Mouse (Mus musculus) hindbrain, embryonic 16.5 days (tissue): Measurements from ENCODE around the gene Ccdc91. TPM values are rescaled to one million over a fixed set of nuclear protein-coding genes. Genes with fewer than 3 reads are reported as not detected.

Source experiments
- ATAC-seq: fragments of 200-750 bp; cut with Nextera tagmentation; 2 replicates; pipeline ENCODE4 v1.8.0; 2017; ENCODE audit warnings: moderate TSS enrichment, moderate library complexity
- H3K27ac ChIP-seq: fragments of 300-500 bp; sonication (generic); 2 replicates; pipeline ENCODE4 v1.5.1; 2014; ENCODE audit warnings: low read depth, mild to moderate bottlenecking, control low read depth, low read length, moderate library complexity
- H3K27me3 ChIP-seq: fragments of 300-500 bp; sonication (generic); replicated peaks from 2 replicates; pipeline ENCODE4 v1.6.1; 2014; ENCODE audit warnings: low read length; ENCODE audit not compliant: control insufficient read depth, insufficient read depth
- H3K36me3 ChIP-seq: fragments of 300-500 bp; sonication (generic); 2 replicates; pipeline ENCODE4 v1.6.1; 2014; ENCODE audit warnings: mild to moderate bottlenecking, low read length, moderate library complexity, mixed read lengths; ENCODE audit not compliant: control insufficient read depth, insufficient read depth
- H3K4me1 ChIP-seq: fragments of 300-500 bp; sonication (generic); 2 replicates; pipeline ENCODE4 v1.6.1; 2014; ENCODE audit warnings: low read depth, low read length; ENCODE audit not compliant: control insufficient read depth, insufficient read depth
- H3K4me2 ChIP-seq: fragments of 300-500 bp; sonication (generic); 2 replicates; pipeline ENCODE4 v1.6.1; 2014; ENCODE audit warnings: mild to moderate bottlenecking, low read length, control low read depth, moderate library complexity
- H3K4me3 ChIP-seq: fragments of 300-500 bp; sonication (generic); 2 replicates; pipeline ENCODE4 v1.5.1; 2014; ENCODE audit warnings: mild to moderate bottlenecking, low read length, control low read depth, moderate library complexity
- H3K9ac ChIP-seq: fragments of 300-500 bp; sonication (generic); 2 replicates; pipeline ENCODE4 v1.6.1; 2014; ENCODE audit warnings: low read depth, mild to moderate bottlenecking, control low read depth, low read length, moderate library complexity
- H3K9me3 ChIP-seq: fragments of 300-500 bp; sonication (generic); 2 replicates; pipeline ENCODE4 v1.6.1; 2014; ENCODE audit warnings: mild to moderate bottlenecking, low read length, moderate library complexity; ENCODE audit not compliant: control insufficient read depth
- WGBS: fragments of 180-500 bp; shearing (Covaris S2); extraction: QIAGEN DNeasy Blood & Tissue Kit; methylation state at CpG from one replicate; pipeline ENCODE4 v1.1.7; 2014; 5-methylcytosine and 5-hydroxymethylcytosine counted together
- polyA plus RNA-seq: library from polyadenylated mRNA; unstranded; fragments of >200 nt; fragmentation: Nextera tagmentation; extraction: Ambion mirVana; gene quantifications from 2 replicates; pipeline ENCODE4 v1.2.1, GENCODE M21; 2015

The Ccdc91 gene
- polyA plus RNA-seq, 1 experiment from 2014 or later: 49.2 TPM

DNA sequence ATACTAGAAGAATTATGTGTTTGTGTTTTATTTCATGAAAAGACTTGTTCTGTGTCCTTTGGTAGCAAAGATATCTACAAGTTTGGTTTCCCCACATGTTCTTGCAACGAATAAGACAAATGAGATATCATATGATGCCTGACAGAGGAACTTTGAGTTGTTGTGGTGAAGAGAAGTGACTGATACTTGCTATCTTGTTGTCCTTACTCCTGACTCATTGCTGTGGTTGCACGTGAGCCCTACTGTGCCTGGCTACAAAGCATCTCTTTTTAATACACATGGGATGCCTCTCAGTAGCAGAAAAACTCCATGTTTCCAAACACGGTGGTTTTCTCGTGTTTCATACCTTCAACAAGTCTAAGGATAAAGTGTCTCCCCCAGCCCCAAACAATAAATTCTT, 186.2 kb downstream of the Ccdc91 start:
- Histone ChIP-seq H3K4me3 (no peak overlapping the region), H3K9ac (no peak overlapping the region), H3K27me3 (no peaks in the 10 kb centered on the region), H3K36me3 (no peaks in the 10 kb centered on the region), H3K9me3 (no peaks in the 10 kb centered on the region), H3K4me2 (no peak overlapping the region), H3K27ac (no peak overlapping the region), H3K4me1 (no peaks in the 10 kb centered on the region)
- no peak for ATAC-seq
- 81% methylated on average over 4 of the region's 4 CpGs for WGBS

DNA sequence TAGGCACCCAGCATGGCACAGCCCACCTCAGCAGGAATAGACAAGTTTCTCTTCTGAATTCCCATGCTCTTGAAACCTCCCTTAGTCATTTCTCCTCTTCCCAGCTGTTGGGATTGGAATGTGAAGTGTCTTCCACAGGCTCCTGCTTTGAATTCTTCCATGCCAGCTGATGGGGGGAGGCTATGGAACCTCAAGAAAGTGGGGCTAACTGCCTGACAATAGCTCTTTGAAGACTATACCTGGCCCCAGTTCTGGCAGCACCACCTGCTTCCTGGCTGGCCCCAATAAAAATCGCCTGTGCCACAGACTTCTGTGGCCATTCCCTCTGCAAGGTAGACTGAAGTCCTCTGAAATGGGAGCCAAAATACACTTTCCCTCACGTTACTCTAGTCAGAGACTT, 187.0 kb downstream of the Ccdc91 start:
- no peaks in the 10 kb centered on the region for H3K27me3 ChIP-seq
- H3K9ac ChIP-seq: no peak overlapping the region
- no peaks in the 10 kb centered on the region for H3K9me3 ChIP-seq
- no peak overlapping the region for H3K27ac ChIP-seq
- H3K36me3 ChIP-seq: no peaks in the 10 kb centered on the region
- no peaks in the 10 kb centered on the region for H3K4me1 ChIP-seq
- H3K4me2 ChIP-seq: no peak overlapping the region
- no peak for ATAC-seq
- no peak overlapping the region for H3K4me3 ChIP-seq
- WGBS: 82% methylated on average over 2 of the region's 2 CpGs

DNA sequence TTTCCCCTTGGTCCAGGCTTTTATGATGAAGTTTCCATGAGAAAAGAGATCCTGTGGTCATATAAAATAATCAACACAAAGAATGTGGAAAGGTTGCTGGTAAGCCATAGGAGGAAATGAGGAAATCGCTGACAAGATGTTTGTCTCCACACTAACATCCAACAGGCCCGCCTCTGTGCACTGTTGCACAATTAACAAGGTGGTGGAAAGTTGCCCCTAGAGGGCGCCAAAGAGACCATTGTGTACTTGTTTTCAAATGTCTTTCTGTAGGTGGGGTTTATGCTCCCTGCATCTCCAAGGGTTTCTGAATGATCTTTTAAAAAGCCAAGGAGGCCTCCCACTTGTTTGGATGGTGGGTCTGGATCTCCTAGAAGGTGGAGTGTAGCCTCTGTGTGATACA, 188.7 kb downstream of the Ccdc91 start:
- no peak for ATAC-seq
- H3K36me3 ChIP-seq: no peaks in the 10 kb centered on the region
- no peak overlapping the region for H3K9ac ChIP-seq
- H3K4me2 ChIP-seq: no peak overlapping the region
- no peaks in the 10 kb centered on the region for H3K4me1 ChIP-seq
- no peak overlapping the region for H3K27ac ChIP-seq
- 52% methylated on average over 3 of the region's 3 CpGs for WGBS
- H3K9me3 ChIP-seq: no peaks in the 10 kb centered on the region
- H3K4me3 ChIP-seq: no peak overlapping the region
- H3K27me3 ChIP-seq: no peaks in the 10 kb centered on the region

DNA sequence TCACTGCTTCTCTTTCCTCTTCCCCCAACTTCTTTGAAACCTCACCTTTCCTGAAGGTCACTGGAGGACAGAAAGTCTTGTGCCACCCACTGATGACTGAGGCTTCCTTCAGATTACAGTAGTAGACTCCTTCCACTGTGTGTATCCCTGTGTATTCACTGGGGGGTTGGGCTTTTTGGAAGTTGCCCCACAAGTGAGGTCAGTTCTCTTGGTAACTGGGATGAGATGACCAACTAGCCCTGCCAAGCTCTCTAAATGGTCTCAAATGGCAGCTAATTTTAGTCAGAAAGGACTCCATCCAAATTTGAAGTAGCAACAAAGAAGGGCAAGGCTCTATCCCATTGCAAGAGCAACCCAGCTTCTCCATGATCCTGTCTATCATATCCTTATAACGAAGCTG, 195.7 kb downstream of the Ccdc91 start:
- H3K9me3 ChIP-seq: no peaks in the 10 kb centered on the region
- H3K27ac ChIP-seq: no peak overlapping the region
- H3K4me2 ChIP-seq: no peak overlapping the region
- H3K36me3 ChIP-seq: no peaks in the 10 kb centered on the region
- no peaks in the 10 kb centered on the region for H3K27me3 ChIP-seq
- 78% methylated on average over 1 of the region's 1 CpGs for WGBS
- H3K9ac ChIP-seq: no peak overlapping the region
- no peaks in the 10 kb centered on the region for H3K4me1 ChIP-seq
- no peak for ATAC-seq
- H3K4me3 ChIP-seq: no peak overlapping the region

DNA sequence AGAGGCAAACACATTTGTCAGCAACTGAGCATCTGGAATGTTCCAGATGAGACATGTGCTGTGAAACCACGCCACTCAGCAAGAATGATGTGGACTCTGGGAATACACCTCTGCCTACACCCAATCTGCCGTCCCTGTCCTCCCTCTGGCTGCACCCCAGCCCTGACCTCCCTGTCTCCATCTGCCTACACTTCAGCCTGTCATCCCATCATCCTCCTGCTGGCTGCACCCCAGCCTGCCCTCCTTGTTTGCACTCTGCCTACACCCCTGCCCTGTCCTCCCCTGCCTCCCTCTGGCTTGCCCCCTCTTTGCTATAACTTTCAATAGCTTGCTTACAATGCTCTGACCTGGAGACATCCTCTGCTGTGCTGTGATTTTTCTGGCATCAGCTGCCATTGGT, 196.9 kb downstream of the Ccdc91 start:
- H3K27ac ChIP-seq: no peak overlapping the region
- ATAC-seq: no peak
- no peaks in the 10 kb centered on the region for H3K27me3 ChIP-seq
- H3K4me1 ChIP-seq: no peaks in the 10 kb centered on the region
- H3K9ac ChIP-seq: no peak overlapping the region
- no peak overlapping the region for H3K4me3 ChIP-seq
- 87% methylated on average over 2 of the region's 2 CpGs for WGBS
- H3K9me3 ChIP-seq: no peaks in the 10 kb centered on the region
- no peaks in the 10 kb centered on the region for H3K36me3 ChIP-seq
- H3K4me2 ChIP-seq: no peak overlapping the region

DNA sequence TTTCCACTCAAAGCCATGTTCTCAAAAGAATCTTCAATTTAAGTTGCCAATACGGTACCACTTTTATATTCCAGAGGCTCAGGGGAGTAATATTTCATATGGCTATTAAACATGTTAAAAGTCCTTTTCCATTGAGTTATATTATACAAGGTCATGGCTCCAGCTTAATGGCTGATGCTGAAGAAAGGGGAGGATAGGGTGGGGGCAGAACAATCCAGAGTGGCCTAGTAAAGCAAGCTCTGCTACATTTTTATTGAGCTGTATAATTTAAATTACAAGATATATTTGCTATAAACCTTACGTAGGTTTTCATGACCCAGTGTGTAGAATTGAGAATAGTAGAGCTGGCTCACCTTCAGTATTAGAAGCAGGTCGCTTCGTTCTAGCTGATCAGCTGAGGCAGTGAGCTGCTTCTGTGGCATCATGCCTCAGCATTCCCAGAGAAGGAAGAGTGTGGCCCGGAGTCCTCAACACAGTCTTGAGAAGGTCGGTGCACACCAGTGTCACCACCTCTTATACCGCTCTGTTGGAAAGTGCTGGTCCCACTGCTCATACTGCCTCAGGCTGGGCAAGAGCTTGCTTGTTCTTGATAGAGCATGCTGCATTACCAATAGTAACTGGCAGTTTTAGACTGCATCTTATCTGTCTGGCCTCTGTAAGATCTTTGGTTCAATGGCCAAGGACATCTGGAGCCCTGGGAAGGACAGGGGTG, 199.6 kb downstream of the Ccdc91 start:
- 88% methylated on average over 7 of the region's 7 CpGs for WGBS

DNA sequence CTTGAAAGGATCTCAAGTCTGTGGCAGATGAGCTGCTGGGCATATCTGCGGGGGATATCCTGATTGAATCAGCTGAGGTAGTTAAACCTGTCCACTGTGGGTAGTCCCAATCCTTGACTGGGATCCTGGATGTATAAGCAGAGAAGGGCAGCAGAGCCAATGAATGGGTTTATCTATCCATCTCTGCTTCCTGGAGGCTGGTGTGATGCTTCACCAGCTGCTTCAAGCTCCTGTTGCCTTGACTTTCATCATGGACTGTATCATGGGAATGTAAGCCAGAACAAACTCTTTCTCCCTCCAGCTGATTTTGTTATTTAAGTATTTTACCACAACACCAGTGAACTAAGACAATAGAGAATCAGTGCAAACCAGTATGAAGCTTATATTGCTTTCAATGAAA, 200.6 kb downstream of the Ccdc91 start:
- H3K27me3 ChIP-seq: no peaks in the 10 kb centered on the region
- WGBS: 86% methylated on average over 1 of the region's 1 CpGs
- H3K27ac ChIP-seq: no peak overlapping the region
- H3K36me3 ChIP-seq: no peaks in the 10 kb centered on the region
- no peak overlapping the region for H3K4me2 ChIP-seq
- H3K9ac ChIP-seq: no peak overlapping the region
- H3K4me3 ChIP-seq: no peak overlapping the region
- H3K9me3 ChIP-seq: no peaks in the 10 kb centered on the region
- ATAC-seq: no peak
- no peaks in the 10 kb centered on the region for H3K4me1 ChIP-seq

More for the DNA sequence above, 199.6 kb downstream of the Ccdc91 start:
- H3K9me3 ChIP-seq: no peaks in the 10 kb centered on the region
- no peaks in the 10 kb centered on the region for H3K4me1 ChIP-seq
- no peak overlapping the region for H3K4me3 ChIP-seq
- no peak overlapping the region for H3K9ac ChIP-seq
- no peak overlapping the region for H3K27ac ChIP-seq
- no peak overlapping the region for H3K4me2 ChIP-seq
- ATAC-seq: no peak
- no peaks in the 10 kb centered on the region for H3K27me3 ChIP-seq
- no peaks in the 10 kb centered on the region for H3K36me3 ChIP-seq

Other genes starting within 250 kb of the Ccdc91 start
- gene Pthlh, start 211.6 kb upstream of the Ccdc91 start, polyA plus RNA-seq: 3.9 and 4.4 TPM in 2 replicates